Comparison of ENCODE assay signal across 26 mouse cellular contexts in the genomic region with DNA sequence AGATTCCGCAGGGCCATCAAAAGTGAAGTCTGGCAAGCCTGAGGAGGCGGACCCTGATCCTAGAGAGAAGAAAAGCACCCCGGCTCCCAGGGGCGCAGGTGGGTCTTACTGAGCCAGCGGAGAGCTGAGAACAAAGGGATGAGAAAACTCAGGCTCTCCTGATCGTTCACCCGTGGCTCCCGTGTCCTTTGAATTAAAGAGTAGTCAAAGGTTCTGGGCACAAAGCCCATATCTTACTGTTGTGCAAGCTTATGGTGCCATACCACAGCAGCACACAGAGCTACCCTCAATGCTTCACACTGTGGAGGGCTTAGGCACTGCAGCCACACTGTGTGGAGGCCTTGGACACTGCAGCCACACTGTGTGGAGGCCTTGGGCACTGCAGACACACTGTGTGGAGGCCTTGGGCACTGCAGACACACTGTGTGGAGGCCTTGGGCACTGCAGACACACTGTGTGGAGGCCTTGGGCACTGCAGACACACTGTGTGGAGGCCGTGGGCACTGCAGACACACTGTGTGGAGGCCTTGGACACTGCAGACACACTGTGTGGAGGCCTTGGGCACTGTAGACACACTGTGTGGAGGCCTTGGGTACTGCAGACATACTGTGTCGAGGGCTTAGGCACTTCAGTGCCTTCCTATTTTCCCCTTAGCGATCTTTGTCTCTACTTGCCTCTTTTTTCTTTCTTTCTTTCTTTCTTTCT. TPM values are rescaled to one million over a fixed set of nuclear protein-coding genes. Genes with fewer than 3 reads are reported as not detected.
DNase-seq lines count a peak whose midpoint lies in the region; ATAC-seq and TF ChIP-seq lines count a peak whose summit lies in the region.
"Had no signal": no experiment of that assay in that cellular context is flagged by ENCODE, and none has a peak within 500 bp of the region (broad histone marks: within the 10 kb centered on the region; RNA-seq: fewer than 3 reads in every experiment).

No protein-coding gene starts in this region.

- intact Hi-C loops in heart, adult 2 months (cut with DNase I) = no loop called here

- H3K4me2 ChIP-seq in liver, embryonic 11.5 days = no peak overlapping the region
- H3K4me2 ChIP-seq: embryonic facial prominence, embryonic 15.5 days; forebrain, embryonic 12.5 days; midbrain, embryonic 12.5 days; neural tube, embryonic 13.5 days had no signal

- no peaks in the 10 kb centered on the region for H3K79me2 ChIP-seq in liver, adult 2 months (ENCODE audit: control insufficient read depth, insufficient read depth, low read length)
- no peaks in the 10 kb centered on the region for H3K79me2 ChIP-seq in heart, adult 2 months (replicated peaks; ENCODE audit: control insufficient read depth, insufficient read depth, low read length)

- peak; percentile 42; the same call in 1 of the 2 replicates for TF ChIP-seq CTCF in liver, adult 2 months (IDR thresholded peaks at IDR 0.05; ENCODE audit: low read depth, low read length)
- no peak for TF ChIP-seq CTCF in heart, adult 2 months (IDR thresholded peaks at IDR 0.05)

- no peaks in the 10 kb centered on the region for H3K9me3 ChIP-seq in liver, embryonic 11.5 days (ENCODE audit: control insufficient read depth, low read length)
- H3K9me3 ChIP-seq: embryonic facial prominence, embryonic 15.5 days; forebrain, embryonic 12.5 days; midbrain, embryonic 12.5 days; neural tube, embryonic 13.5 days had no signal

- no peak overlapping the region for H3K9ac ChIP-seq in liver, adult 2 months (ENCODE audit: low read depth, low read length)
- no peak overlapping the region for H3K9ac ChIP-seq in liver, embryonic 11.5 days (ENCODE audit: low read depth, low read length)
- H3K9ac ChIP-seq in heart, adult 2 months (ENCODE audit: low read depth, low read length) = no peak overlapping the region
- H3K9ac ChIP-seq: embryonic facial prominence, embryonic 15.5 days; forebrain, embryonic 12.5 days; midbrain, embryonic 12.5 days; neural tube, embryonic 13.5 days had no signal

- 50% methylated on average over 11 of the region's 11 CpGs for WGBS in liver, adult 2 months
- 92% methylated on average over 11 of the region's 11 CpGs for WGBS in liver, embryonic 11.5 days
- 83% methylated on average over 11 of the region's 11 CpGs for WGBS in heart, adult 2 months

- no peak overlapping the region for H3K4me3 ChIP-seq in liver, adult 2 months (ENCODE audit: insufficient read depth, low read depth, low read length)
- H3K4me3 ChIP-seq in liver, embryonic 11.5 days (ENCODE audit: low read depth, low read length) = no peak overlapping the region
- H3K4me3 ChIP-seq in heart, adult 2 months = no peak overlapping the region
- H3K4me3 ChIP-seq: embryonic facial prominence, embryonic 15.5 days; forebrain, embryonic 12.5 days; layer of hippocampus, adult 2 months; midbrain, embryonic 12.5 days; neural tube, embryonic 13.5 days had no signal

- H3K4me1 ChIP-seq in liver, adult 2 months (ENCODE audit: control insufficient read depth, insufficient read depth, low read length) = peaks cover 9% of the 10 kb centered on the region
- no peaks in the 10 kb centered on the region for H3K4me1 ChIP-seq in liver, embryonic 11.5 days (replicated peaks; ENCODE audit: control insufficient read depth, insufficient read depth, low read length)
- no peaks in the 10 kb centered on the region for H3K4me1 ChIP-seq in heart, adult 2 months (ENCODE audit: control insufficient read depth, insufficient read depth, low read length)
- H3K4me1 ChIP-seq: embryonic facial prominence, embryonic 15.5 days; midbrain, embryonic 12.5 days; neural tube, embryonic 13.5 days had no signal

- DNase-seq in adrenal gland, adult 2 months = peak; percentile 74
- no peak for DNase-seq in adrenal gland, postnatal 25 days
- peak; percentile 91 for DNase-seq in liver, adult 2 months (ENCODE audit: extremely low read depth, low read depth, low spot score)
- no peak for DNase-seq in liver, embryonic 11.5 days (ENCODE audit: low spot score)
- peak; percentile 74 for DNase-seq in adrenal gland, postnatal 14 days
- DNase-seq in kidney, postnatal 14 days = peak; percentile 76
- no peak for DNase-seq in heart, adult 2 months
- DNase-seq: cerebellum, adult 9-10 months; embryo, embryonic 11 days; heart, adult 18-20 months; lung, adult 2 months; right cerebral cortex, postnatal 14 days had no signal

- TF ChIP-seq EP300 in heart, adult 2 months (IDR thresholded peaks at IDR 0.05; ENCODE audit: insufficient read depth, low read depth, low read length) = no peak

- peak overlapping the region; percentile 65 for H3K27ac ChIP-seq in liver, adult 2 months (replicated peaks; ENCODE audit: insufficient read depth, low read depth, low read length)
- no peak overlapping the region for H3K27ac ChIP-seq in liver, embryonic 11.5 days (ENCODE audit: low read depth, low read length)
- no peak overlapping the region for H3K27ac ChIP-seq in heart, adult 2 months
- H3K27ac ChIP-seq: embryonic facial prominence, embryonic 15.5 days; layer of hippocampus, adult 2 months; midbrain, embryonic 12.5 days; neural tube, embryonic 13.5 days had no signal

- no peaks in the 10 kb centered on the region for H3K27me3 ChIP-seq in liver, adult 2 months (ENCODE audit: control insufficient read depth, insufficient read depth, low read length)
- H3K27me3 ChIP-seq in liver, embryonic 11.5 days (replicated peaks; ENCODE audit: control insufficient read depth, insufficient read depth, low read length) = no peaks in the 10 kb centered on the region
- H3K27me3 ChIP-seq in heart, adult 2 months (ENCODE audit: control insufficient read depth, insufficient read depth, low read length) = no peaks in the 10 kb centered on the region
- H3K27me3 ChIP-seq: embryonic facial prominence, embryonic 15.5 days; forebrain, embryonic 12.5 days; midbrain, embryonic 12.5 days; neural tube, embryonic 13.5 days had no signal

- ATAC-seq in liver, embryonic 11.5 days (replicated peaks; ENCODE audit: low FRiP score) = no peak
- no peak for ATAC-seq in cerebellum, adult (ENCODE audit: insufficient number of reproducible peaks, low FRiP score, low TSS enrichment)
- ATAC-seq: activated CD4-positive, CD25-positive, alpha-beta regulatory T cell, adult 4 months; inflammation-experienced regulatory T-cells, adult 6 months had no signal

- H3K36me3 ChIP-seq in liver, adult 2 months (ENCODE audit: control insufficient read depth, insufficient read depth, low read length) = peaks cover 17% of the 10 kb centered on the region; the same call in 1 of the 2 replicates
- peaks cover 34% of the 10 kb centered on the region for H3K36me3 ChIP-seq in liver, embryonic 11.5 days (ENCODE audit: control insufficient read depth, insufficient read depth, low read length)
- no peaks in the 10 kb centered on the region for H3K36me3 ChIP-seq in heart, adult 2 months (ENCODE audit: control insufficient read depth, insufficient read depth, low read length)

- no peak for TF ChIP-seq POLR2A in liver, adult 2 months (IDR thresholded peaks at IDR 0.05; ENCODE audit: extremely low read depth, insufficient read depth, low read length)
- no peak for TF ChIP-seq POLR2A in heart, adult 2 months (IDR thresholded peaks at IDR 0.05; ENCODE audit: insufficient read depth, low read depth, low read length)

RNA-seq across cellular contexts. Expression of a gene that starts 5.7 kb away (rescaled TPM):
- not detected for total RNA-seq in adrenal gland, adult 2 months (2021)
- 0.17 and 0.31 TPM in 2 replicates for polyA plus RNA-seq in adrenal gland, adult 2 months (2012; rRNA removed)
- total RNA-seq in adrenal gland, postnatal 25 days (2021) = 0.49 TPM in 1 of 2 replicates, not detected in the other
- 0.18 TPM in 1 of 2 replicates, not detected in the other for total RNA-seq in liver, adult 2 months (2014; rRNA removed)
- polyA plus RNA-seq in liver, adult 2 months (2012; rRNA removed) = 0.15 and 0.18 TPM in 2 replicates
- polyA plus RNA-seq in liver, embryonic 11.5 days (2014; fragmentation: Nextera tagmentation; extraction: Ambion mirVana) = 0.43 and 0.74 TPM in 2 replicates
- 0.94 TPM in 1 of 2 replicates, not detected in the other for total RNA-seq in adrenal gland, postnatal 14 days (2021)
- not detected for total RNA-seq in heart, adult 2 months (2021)
- polyA plus RNA-seq in heart, adult 2 months (2012; rRNA removed) = not detected in 2 replicates
- total RNA-seq: heart, adult 18-20 months; layer of hippocampus, adult 2 months had no signal
- polyA plus RNA-seq: hindbrain, embryonic 11.5 days; limb, embryonic 11.5 days; stomach, embryonic 16.5 days had no signal

RNA-seq across cellular contexts. Expression of a gene that starts 8.2 kb away (rescaled TPM):
- total RNA-seq in adrenal gland, adult 2 months (2021) = not detected
- polyA plus RNA-seq in adrenal gland, adult 2 months (2012; rRNA removed) = not detected in 2 replicates
- not detected in 2 replicates for total RNA-seq in adrenal gland, postnatal 25 days (2021)
- total RNA-seq in liver, adult 2 months (2014; rRNA removed) = not detected in 2 replicates
- not detected in 2 replicates for polyA plus RNA-seq in liver, adult 2 months (2012; rRNA removed)
- 1.2 and 1.3 TPM in 2 replicates for polyA plus RNA-seq in liver, embryonic 11.5 days (2014; fragmentation: Nextera tagmentation; extraction: Ambion mirVana)
- total RNA-seq in adrenal gland, postnatal 14 days (2021) = not detected in 2 replicates
- not detected for total RNA-seq in heart, adult 2 months (2021)
- polyA plus RNA-seq in heart, adult 2 months (2012; rRNA removed) = not detected in 2 replicates
- total RNA-seq: gastrocnemius, adult 8-10 months; heart, adult 18-20 months; layer of hippocampus, adult 2 months had no signal
- polyA plus RNA-seq: lung, adult 2 months; macrophage; spleen, adult 2 months had no signal

RNA-seq across cellular contexts. Expression of a gene that starts 26.2 kb away (rescaled TPM):
- total RNA-seq in adrenal gland, adult 2 months (2021) = 10 to 100 TPM; 73.1 to 84.2 TPM
- polyA plus RNA-seq in adrenal gland, adult 2 months (2012; rRNA removed) = 27.1 and 31.9 TPM in 2 replicates
- 75.6 and 85.2 TPM in 2 replicates for total RNA-seq in adrenal gland, postnatal 25 days (2021)
- total RNA-seq in liver, adult 2 months (2014; rRNA removed) = 35.0 and 37.0 TPM in 2 replicates
- polyA plus RNA-seq in liver, adult 2 months (2012; rRNA removed) = 31.5 and 36.3 TPM in 2 replicates
- polyA plus RNA-seq in liver, embryonic 11.5 days (2014; fragmentation: Nextera tagmentation; extraction: Ambion mirVana) = 73.1 and 78.7 TPM in 2 replicates
- 66.2 and 71.8 TPM in 2 replicates for total RNA-seq in adrenal gland, postnatal 14 days (2021)
- 10 to 100 TPM; 27.2 to 28.6 TPM for total RNA-seq in heart, adult 2 months (2021)
- polyA plus RNA-seq in heart, adult 2 months (2012; rRNA removed) = 22.3 and 30.6 TPM in 2 replicates

Comparison
In these comparisons a context has a peak if more than half of its experiments do, and no peak if none do; other contexts are left out.
1. DNase-seq: peak in adrenal gland, adult 2 months (single experiment), liver, adult 2 months (single experiment), adrenal gland, postnatal 14 days (single experiment) and kidney, postnatal 14 days (single experiment); none in adrenal gland, postnatal 25 days (single experiment), liver, embryonic 11.5 days (single experiment) and heart, adult 2 months (0 of 2).